Mouse (Mus musculus): ENCODE measurements around the gene Strc. TPM values are rescaled to one million over a fixed set of nuclear protein-coding genes. Genes with fewer than 3 reads are reported as not detected.

Gene Strc
- total and polyA plus RNA-seq, 3 experiments: 0.10 TPM; not detected in 2

DNA sequence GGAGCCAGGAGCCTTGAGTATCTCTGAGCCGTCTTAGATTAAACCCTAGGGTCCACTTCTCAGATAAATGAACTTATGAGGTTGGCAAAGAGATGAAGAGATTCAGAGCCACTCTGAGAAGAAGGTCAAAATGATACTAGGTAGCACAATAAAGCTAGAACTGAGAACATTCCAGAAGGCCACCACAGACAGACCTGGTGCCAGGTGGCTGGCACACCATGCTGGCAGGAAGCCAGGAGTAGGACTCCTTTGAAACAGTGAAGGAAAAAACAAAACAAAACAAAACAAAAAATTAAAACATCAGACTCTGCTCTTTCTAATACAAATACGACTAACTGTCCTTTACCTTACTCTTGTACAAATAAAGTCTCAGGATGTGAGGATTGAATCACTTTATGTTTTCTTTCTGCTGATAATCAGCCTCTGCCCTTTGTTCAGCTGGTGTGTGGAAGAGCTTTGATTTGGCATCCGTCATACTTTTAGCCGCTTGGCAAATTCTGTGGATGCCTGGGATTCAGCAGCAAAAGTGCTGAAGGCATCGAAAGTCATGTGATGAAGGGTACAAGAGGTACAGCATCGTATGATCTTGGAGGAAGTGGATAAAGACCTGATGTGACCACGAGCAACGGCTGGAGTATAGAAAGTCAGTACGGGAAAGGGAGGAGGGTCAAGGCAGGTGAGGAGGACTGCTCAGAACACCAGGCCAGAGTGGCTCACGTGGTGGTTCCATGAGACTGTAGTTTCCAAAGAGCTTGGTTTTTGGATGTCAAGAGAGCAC is 63.1 kb downstream of the Strc start:
- H3K27ac ChIP-seq: no peak overlapping the region
- intact Hi-C loops (cut with DNase I): no loop called here
- no peaks in the 10 kb centered on the region for H3K36me3 ChIP-seq (ENCODE audit: control insufficient read depth, insufficient read depth, low read length)
- DNase-seq: no peak
- H3K79me2 ChIP-seq (replicated peaks; ENCODE audit: control insufficient read depth, insufficient read depth, low read length): no peaks in the 10 kb centered on the region
- H3K9ac ChIP-seq (ENCODE audit: low read depth, low read length): no peak overlapping the region
- H3K27me3 ChIP-seq (ENCODE audit: control insufficient read depth, insufficient read depth, low read length): no peaks in the 10 kb centered on the region
- TF ChIP-seq EP300 (IDR thresholded peaks at IDR 0.05; ENCODE audit: insufficient read depth, low read depth, low read length): no peak
- no peak for TF ChIP-seq POLR2A (IDR thresholded peaks at IDR 0.05; ENCODE audit: insufficient read depth, low read depth, low read length)
- TF ChIP-seq CTCF (IDR thresholded peaks at IDR 0.05): no peak
- H3K4me3 ChIP-seq: no peak overlapping the region
- 53% methylated on average over 10 of the region's 10 CpGs for WGBS
- no peaks in the 10 kb centered on the region for H3K4me1 ChIP-seq (ENCODE audit: control insufficient read depth, insufficient read depth, low read length)

GRCm38 (mm10) chr2:121323041-121323440 is 63.9 kb downstream of the Strc start:
- TF ChIP-seq EP300 (IDR thresholded peaks at IDR 0.05; ENCODE audit: insufficient read depth, low read depth, low read length): no peak
- TF ChIP-seq CTCF (IDR thresholded peaks at IDR 0.05): no peak
- no peak for TF ChIP-seq POLR2A (IDR thresholded peaks at IDR 0.05; ENCODE audit: insufficient read depth, low read depth, low read length)
- H3K36me3 ChIP-seq (ENCODE audit: control insufficient read depth, insufficient read depth, low read length): no peaks in the 10 kb centered on the region
- 91% methylated on average over 10 of the region's 10 CpGs for WGBS
- no peaks in the 10 kb centered on the region for H3K4me1 ChIP-seq (ENCODE audit: control insufficient read depth, insufficient read depth, low read length)
- no peak overlapping the region for H3K9ac ChIP-seq (ENCODE audit: low read depth, low read length)
- no peak overlapping the region for H3K27ac ChIP-seq
- intact Hi-C loops (cut with DNase I): no loop called here
- H3K27me3 ChIP-seq (ENCODE audit: control insufficient read depth, insufficient read depth, low read length): no peaks in the 10 kb centered on the region
- H3K4me3 ChIP-seq: no peak overlapping the region
- no peaks in the 10 kb centered on the region for H3K79me2 ChIP-seq (replicated peaks; ENCODE audit: control insufficient read depth, insufficient read depth, low read length)
- no peak for DNase-seq

- Histone ChIP-seq H3K9ac (ENCODE audit: low read depth, low read length) (no peak overlapping the region), H3K4me3 (no peak overlapping the region), H3K27me3 (ENCODE audit: control insufficient read depth, insufficient read depth, low read length) (no peaks in the 10 kb centered on the region), H3K27ac (no peak overlapping the region), H3K36me3 (ENCODE audit: control insufficient read depth, insufficient read depth, low read length) (no peaks in the 10 kb centered on the region), H3K4me1 (ENCODE audit: control insufficient read depth, insufficient read depth, low read length) (no peaks in the 10 kb centered on the region), H3K79me2 (replicated peaks; ENCODE audit: control insufficient read depth, insufficient read depth, low read length) (no peaks in the 10 kb centered on the region)
- TF ChIP-seq EP300 (IDR thresholded peaks at IDR 0.05; ENCODE audit: insufficient read depth, low read depth, low read length): no peak
- no peak for TF ChIP-seq POLR2A (IDR thresholded peaks at IDR 0.05; ENCODE audit: insufficient read depth, low read depth, low read length)
- TF ChIP-seq CTCF (IDR thresholded peaks at IDR 0.05): no peak
- no peak for DNase-seq
- WGBS: 65% methylated on average over 8 of the region's 8 CpGs
- intact Hi-C loops (cut with DNase I): no loop called here
These were observed 70.7 kb downstream of the Strc start for GRCm38 (mm10) chr2:121316278-121316677.

Other genes with a start within 250 kb of the Strc start
- gene Adal, start 246.7 kb downstream of the Strc start, total RNA-seq (2021): 1 to 10 TPM; 8.6 to 9.1 TPM
- 4.6 and 11.1 TPM in 2 replicates for gene Adal, start 246.7 kb downstream of the Strc start, polyA plus RNA-seq (2012; rRNA removed)
- gene Lcmt2, start 246.5 kb downstream of the Strc start, total RNA-seq (2021): 10 to 100 TPM; 10.8 to 11.5 TPM
- 6.2 and 9.9 TPM in 2 replicates for gene Lcmt2, start 246.5 kb downstream of the Strc start, polyA plus RNA-seq (2012; rRNA removed)
- 10 to 100 TPM; 13.7 to 14.3 TPM for gene Tubgcp4, start 216.5 kb downstream of the Strc start, total RNA-seq (2021)
- gene Tubgcp4, start 216.5 kb downstream of the Strc start, polyA plus RNA-seq (2012; rRNA removed): 18.5 and 22.8 TPM in 2 replicates
- gene Zscan29, start 216.0 kb downstream of the Strc start, total RNA-seq (2021): 1 to 10 TPM; 5.2 to 6.4 TPM
- gene Zscan29, start 216.0 kb downstream of the Strc start, polyA plus RNA-seq (2012; rRNA removed): 2.0 and 2.3 TPM in 2 replicates
- gene Trp53bp1, start 115.8 kb downstream of the Strc start, total RNA-seq (2021): 10 to 100 TPM; 28.3 to 29.4 TPM
- gene Trp53bp1, start 115.8 kb downstream of the Strc start, polyA plus RNA-seq (2012; rRNA removed): 13.0 and 25.6 TPM in 2 replicates
- gene Map1a, start 97.6 kb downstream of the Strc start, total RNA-seq (2021): 1 to 10 TPM; 4.4 to 5.8 TPM
- 3.1 and 4.3 TPM in 2 replicates for gene Map1a, start 97.6 kb downstream of the Strc start, polyA plus RNA-seq (2012; rRNA removed)
- gene Ppip5k1, start 31.8 kb downstream of the Strc start, total RNA-seq (2021): 10 to 100 TPM; 85.1 to 93.6 TPM
- gene Ppip5k1, start 31.8 kb downstream of the Strc start, polyA plus RNA-seq (2012; rRNA removed): 44.3 and 65.0 TPM in 2 replicates
- 1 to 10 TPM; 1.0 to 2.1 TPM for gene Ckmt1, start 29.5 kb downstream of the Strc start, total RNA-seq (2021)
- gene Ckmt1, start 29.5 kb downstream of the Strc start, polyA plus RNA-seq (2012; rRNA removed): 4.7 and 5.3 TPM in 2 replicates
- gene Pdia3, start 26.6 kb upstream of the Strc start, total RNA-seq (2021): 100 to 1,000 TPM; 145 to 148 TPM
- 76.0 and 96.6 TPM in 2 replicates for gene Pdia3, start 26.6 kb upstream of the Strc start, polyA plus RNA-seq (2012; rRNA removed)
- gene Catsper2, start 26.6 kb upstream of the Strc start, total RNA-seq (2021): 1 to 10 TPM; 3.8 to 4.2 TPM
- gene Catsper2, start 26.6 kb upstream of the Strc start, polyA plus RNA-seq (2012; rRNA removed): 3.4 and 4.3 TPM in 2 replicates
- under 1 TPM in 1 of 2 experiments, not detected in 1; 0.13 TPM for gene Ell3, start 57.1 kb upstream of the Strc start, total RNA-seq (2021)
- 0.15 and 0.47 TPM in 2 replicates for gene Ell3, start 57.1 kb upstream of the Strc start, polyA plus RNA-seq (2012; rRNA removed)
- gene Serf2, start 62.0 kb upstream of the Strc start, total RNA-seq (2021): 100 to 1,000 TPM; 369 to 415 TPM
- gene Serf2, start 62.0 kb upstream of the Strc start, polyA plus RNA-seq (2012; rRNA removed): 339 and 340 TPM in 2 replicates
- gene Hypk, start 66.1 kb upstream of the Strc start, total RNA-seq (2021): 10 to 100 TPM; 19.8 to 23.5 TPM
- 10.4 and 19.4 TPM in 2 replicates for gene Hypk, start 66.1 kb upstream of the Strc start, polyA plus RNA-seq (2012; rRNA removed)
- gene Serinc4, start 69.6 kb upstream of the Strc start, total RNA-seq (2021): not detected
- gene Serinc4, start 69.6 kb upstream of the Strc start, polyA plus RNA-seq (2012; rRNA removed): 0.09 and 0.21 TPM in 2 replicates
- gene Mfap1b, start 86.9 kb upstream of the Strc start, total RNA-seq (2021): 10 to 100 TPM; 30.9 to 35.0 TPM
- gene Mfap1b, start 86.9 kb upstream of the Strc start, polyA plus RNA-seq (2012; rRNA removed): 4.3 and 8.6 TPM in 2 replicates
- 10 to 100 TPM; 30.5 to 33.1 TPM for gene Mfap1a, start 119.5 kb upstream of the Strc start, total RNA-seq (2021)
- 5.0 and 10.9 TPM in 2 replicates for gene Mfap1a, start 119.5 kb upstream of the Strc start, polyA plus RNA-seq (2012; rRNA removed)
- gene Wdr76, start 119.6 kb upstream of the Strc start, total RNA-seq (2021): 1 to 10 TPM; 2.9 to 3.0 TPM
- 1.2 and 2.0 TPM in 2 replicates for gene Wdr76, start 119.6 kb upstream of the Strc start, polyA plus RNA-seq (2012; rRNA removed)

All from heart, adult 2 months (tissue).